Mouse (Mus musculus) gastrocnemius, adult 2 months (tissue): Measurements from ENCODE around the gene Pam. TPM values are rescaled to one million over a fixed set of nuclear protein-coding genes. Genes with fewer than 3 reads are reported as not detected.
A peak's percentile ranks its signal among the peaks of the same experiment; 100 is the strongest.

Source experiments
- DNase-seq: peaks from one replicate; pipeline ENCODE4 v3.0.0; 2022
- H3K27ac ChIP-seq: fragments of 200-600 bp; 2 replicates; pipeline ENCODE4 v1.8.1; 2022; ENCODE audit warnings: mild to moderate bottlenecking
- H3K4me3 ChIP-seq: fragments of 200-600 bp; 2 replicates; pipeline ENCODE4 v1.8.1; 2022; ENCODE audit warnings: mild to moderate bottlenecking, moderate library complexity
- CTCF ChIP-seq: fragments of 200-600 bp; IDR thresholded peaks from 2 replicates; pipeline ENCODE4 v1.8.1; 2022; ENCODE audit warnings: antibody characterized with exemption, mild to moderate bottlenecking, moderate library complexity
- intact Hi-C: fragments of 180-260 bp; cut with DNase I; formaldehyde crosslinking; loops from one replicate; pipeline ENCODE4 v1.15.1; 2025
- total RNA-seq, 2 experiments: library from RNA; stranded (reverse); gene quantifications; 2 replicates each; pipeline ENCODE4 v1.2.3; 2021

Pam gene
- total RNA-seq, 2 experiments from 2014 or later: 27.6 to 39.9 TPM

DNA sequence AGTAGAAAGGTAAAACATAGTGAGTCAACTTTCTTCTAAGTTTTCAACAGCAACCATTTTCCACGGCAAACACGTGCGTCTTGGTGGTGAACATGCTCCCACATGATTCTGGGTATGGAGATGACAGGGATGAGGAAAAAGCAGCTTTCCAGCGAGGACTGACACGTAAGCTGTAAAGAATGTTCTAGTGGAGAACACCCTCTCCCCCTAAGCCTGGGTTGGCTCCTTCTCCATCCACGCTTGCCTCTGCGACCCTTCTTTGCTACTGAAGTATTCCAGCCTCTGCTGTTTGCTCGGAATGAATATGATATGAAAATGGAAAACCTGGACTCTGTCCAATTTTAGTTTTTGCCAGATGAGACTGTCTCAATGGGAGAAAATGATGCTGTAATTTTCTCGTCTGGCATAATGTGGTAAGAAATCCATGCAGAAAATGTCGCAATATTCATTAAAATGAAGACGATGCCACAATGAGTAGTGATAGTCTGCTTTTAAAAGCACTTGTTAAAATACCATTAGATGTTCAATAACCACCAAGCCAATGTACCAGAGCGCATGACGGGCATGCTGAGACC lies 243.8 kb downstream of the Pam start:
- no peak overlapping the region for H3K27ac ChIP-seq
- intact Hi-C loops: no loop called here
- no peak for DNase-seq
- TF ChIP-seq CTCF: no peak
- H3K4me3 ChIP-seq: no peak overlapping the region

DNA sequence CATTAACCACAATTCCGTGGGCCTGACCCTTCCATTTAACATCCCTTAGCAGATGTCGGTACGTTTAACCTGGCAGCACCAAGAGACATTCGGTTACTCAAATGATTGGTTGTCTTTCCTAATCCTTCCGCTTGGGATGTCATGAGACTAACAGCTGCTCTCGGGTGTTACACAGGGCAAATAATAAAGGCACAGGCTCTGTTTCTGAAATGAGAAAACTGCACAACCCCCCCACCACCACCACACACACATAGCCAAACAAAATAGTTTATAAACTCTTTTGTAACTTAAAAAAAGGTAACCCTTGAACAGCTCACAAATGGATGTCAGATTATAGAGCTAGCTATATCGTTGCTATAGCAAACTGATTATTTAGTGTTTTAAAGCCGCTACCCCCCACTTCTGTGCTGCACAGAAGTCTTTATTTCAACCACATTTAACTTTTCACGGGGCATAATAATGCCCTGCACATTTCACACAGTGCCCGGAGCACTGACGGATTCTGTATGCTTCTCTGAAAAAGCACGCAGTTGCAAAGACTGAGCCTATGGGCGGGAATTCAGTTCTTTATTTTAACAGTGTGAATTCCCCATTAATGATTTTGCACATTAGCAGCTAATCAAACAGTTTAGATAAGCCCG lies 246.7 kb downstream of the Pam start:
- no peak for DNase-seq
- Histone ChIP-seq H3K27ac (no peak overlapping the region), H3K4me3 (no peak overlapping the region)
- intact Hi-C loops: no loop called here
- TF ChIP-seq CTCF: no peak

DNA sequence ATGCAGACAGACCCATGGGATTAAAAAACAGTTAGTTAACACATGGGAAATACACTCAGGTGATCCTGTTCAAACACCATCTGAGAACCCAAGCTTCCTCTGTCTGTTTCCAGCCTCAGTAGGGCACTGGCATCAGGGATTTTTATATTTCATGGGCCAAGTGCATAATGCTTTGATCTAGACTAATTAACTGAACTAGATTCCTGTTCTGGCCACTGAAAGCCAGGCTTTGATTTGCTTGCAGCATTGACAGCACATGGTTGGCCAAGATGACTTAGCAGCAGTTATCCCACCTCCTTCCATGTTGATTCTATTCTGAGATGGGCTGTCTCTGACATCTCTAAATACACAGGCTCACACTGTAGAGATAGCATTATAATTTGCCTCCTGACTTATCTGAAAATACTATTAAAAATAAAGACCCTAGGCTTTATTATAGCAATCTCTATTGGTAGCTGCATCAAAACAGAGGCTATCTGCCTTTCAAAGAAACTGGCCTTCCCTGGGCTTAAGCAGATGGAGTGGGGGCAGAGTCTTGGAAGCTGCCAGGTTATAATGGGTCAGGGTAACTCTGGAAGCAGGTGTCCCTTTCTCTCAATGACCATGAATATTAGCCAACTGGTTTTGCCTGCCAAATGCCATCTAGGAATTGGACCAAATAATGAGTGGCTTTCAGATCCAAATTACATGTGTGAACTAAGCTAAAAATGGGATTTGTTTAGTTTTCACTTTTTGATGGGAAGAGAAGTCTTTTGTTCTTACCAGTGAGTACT lies 252.0 kb downstream of the Pam start:
- intact Hi-C loops: no loop called here
- no peak overlapping the region for H3K4me3 ChIP-seq
- TF ChIP-seq CTCF: no peak
- H3K27ac ChIP-seq: no peak overlapping the region
- DNase-seq: no peak

DNA sequence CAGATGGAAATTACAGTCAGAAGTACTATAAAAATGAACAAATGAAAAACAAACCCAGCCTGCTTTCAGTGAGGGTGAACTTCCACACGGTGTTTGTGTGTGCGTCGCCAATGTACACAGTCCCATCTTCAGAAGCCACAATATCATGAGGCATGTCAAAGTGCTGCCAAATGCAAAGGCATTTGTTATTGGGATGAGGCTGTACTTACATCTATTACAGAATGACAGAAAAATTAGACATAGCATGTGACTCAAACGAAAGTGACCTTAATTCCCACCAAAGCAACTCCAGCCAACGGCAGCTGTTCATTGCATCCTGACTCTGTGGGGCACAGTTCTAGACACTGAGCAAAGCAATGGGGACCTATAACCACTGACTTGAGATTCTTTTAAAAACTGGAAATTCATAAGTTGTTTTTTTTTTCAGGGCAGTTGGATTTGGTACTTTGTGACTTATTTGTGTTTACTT lies 261.1 kb downstream of the Pam start:
- intact Hi-C loops: no loop called here
- H3K4me3 ChIP-seq: no peak overlapping the region
- no peak for TF ChIP-seq CTCF
- H3K27ac ChIP-seq: peak overlapping the region; percentile 61
- DNase-seq: peak; percentile 19

DNA sequence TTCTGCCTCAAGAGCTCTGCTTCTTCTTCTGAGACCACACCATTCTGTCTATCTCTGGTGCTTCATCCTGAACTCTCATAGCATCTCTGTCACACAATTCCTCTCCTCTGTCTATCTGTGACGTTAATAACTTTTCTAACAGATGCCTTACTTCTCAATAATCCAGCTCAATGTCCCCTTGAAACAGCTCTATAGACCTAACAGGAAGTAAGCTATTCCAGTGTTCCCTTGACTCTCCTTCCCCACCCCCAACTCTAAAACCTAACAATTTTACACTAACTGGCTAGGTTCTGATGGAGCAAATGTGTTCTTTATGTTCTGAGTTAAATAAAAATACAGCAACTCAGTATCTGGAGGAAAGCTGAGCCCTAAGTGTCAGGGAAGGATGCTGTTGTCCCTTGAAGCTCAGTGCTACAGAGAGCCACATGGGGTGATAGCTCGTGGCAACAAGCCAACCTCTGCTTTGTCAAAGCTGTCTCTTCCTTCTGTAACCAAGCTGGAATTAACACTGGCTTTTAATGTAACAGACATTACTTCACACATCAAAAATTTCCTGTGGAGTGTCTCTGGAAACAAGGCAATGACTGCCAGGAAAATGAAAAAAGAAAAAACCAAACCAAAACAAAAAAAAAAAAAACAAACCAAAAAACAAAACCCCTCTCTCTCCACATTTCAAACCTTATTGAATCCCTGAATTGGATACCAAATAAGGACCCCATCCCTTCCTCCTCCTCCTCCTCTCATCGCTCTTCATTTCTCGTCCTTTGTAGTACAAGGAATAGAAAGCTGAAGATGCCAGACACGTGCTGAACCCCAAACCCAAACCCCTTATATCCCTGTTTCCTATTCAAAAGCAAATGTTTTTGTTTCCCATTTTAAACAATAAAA lies 261.7 kb downstream of the Pam start:
- no peak for TF ChIP-seq CTCF
- peak; percentile 38 for DNase-seq
- Histone ChIP-seq H3K4me3 (no peak overlapping the region), H3K27ac (peak overlapping the region; percentile 61)
- intact Hi-C loops: no loop called here

DNA sequence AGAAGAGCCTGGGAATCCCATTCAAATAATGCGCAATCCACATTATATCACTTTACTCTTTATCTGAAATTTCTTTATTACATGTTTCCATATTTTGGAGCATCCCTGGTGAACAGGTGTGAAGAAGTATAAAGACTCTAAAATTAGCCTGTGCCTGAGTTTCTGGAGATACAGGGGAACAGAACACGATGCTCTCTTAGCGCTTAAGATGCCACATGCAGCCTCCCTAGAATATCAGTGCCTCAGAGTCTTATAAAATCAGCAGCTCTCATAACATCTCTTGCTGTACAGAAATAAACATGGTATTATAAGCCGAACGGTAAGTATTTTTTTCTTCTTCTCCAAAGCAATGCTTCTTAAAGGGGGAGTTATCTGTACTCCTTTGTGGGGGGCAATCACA lies 267.4 kb downstream of the Pam start:
- intact Hi-C loops: no loop called here
- no peak for TF ChIP-seq CTCF
- H3K27ac ChIP-seq: no peak overlapping the region
- no peak overlapping the region for H3K4me3 ChIP-seq
- DNase-seq: no peak

DNA sequence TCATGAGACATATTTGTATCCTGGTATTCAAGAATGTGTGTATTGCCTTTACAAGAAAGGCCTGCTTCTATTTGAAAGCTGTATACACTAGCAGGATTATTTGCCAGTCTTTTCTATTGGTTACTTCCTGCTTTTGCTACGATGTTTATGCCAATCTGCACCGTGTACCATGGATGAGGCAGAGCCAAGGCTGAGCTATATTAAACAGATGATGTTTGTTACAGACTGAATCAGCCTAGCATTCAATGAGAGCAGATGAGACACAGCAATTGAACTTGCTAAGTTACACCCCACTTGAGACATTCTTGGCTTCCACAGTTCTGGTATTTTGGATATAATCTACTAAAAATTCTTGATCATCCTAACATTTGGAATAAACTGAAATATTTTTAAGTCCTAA lies 267.9 kb downstream of the Pam start:
- TF ChIP-seq CTCF: no peak
- Histone ChIP-seq H3K27ac (no peak overlapping the region), H3K4me3 (no peak overlapping the region)
- intact Hi-C loops: no loop called here
- no peak for DNase-seq

DNA sequence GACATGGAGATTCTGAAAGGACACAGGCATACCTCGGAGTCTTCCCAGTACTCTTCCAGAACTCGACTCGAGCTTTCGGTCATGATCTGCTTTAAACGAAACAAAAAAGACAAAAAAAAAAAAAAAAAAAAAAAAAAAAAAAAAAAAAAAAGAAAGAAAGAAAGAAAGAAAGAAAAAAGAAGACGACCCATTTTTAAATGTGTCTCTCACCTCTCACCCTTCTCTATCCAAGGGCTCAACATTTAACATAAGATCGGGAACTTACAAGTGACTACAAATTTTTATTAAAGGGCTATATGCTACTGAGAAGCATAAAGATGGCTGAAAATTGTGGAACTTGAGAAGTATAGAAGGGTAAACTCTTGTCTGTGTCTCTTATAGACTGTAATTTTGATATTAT lies 272.5 kb downstream of the Pam start:
- no peak for DNase-seq
- intact Hi-C loops: no loop called here
- Histone ChIP-seq H3K27ac (no peak overlapping the region), H3K4me3 (no peak overlapping the region)
- TF ChIP-seq CTCF: no peak

DNA sequence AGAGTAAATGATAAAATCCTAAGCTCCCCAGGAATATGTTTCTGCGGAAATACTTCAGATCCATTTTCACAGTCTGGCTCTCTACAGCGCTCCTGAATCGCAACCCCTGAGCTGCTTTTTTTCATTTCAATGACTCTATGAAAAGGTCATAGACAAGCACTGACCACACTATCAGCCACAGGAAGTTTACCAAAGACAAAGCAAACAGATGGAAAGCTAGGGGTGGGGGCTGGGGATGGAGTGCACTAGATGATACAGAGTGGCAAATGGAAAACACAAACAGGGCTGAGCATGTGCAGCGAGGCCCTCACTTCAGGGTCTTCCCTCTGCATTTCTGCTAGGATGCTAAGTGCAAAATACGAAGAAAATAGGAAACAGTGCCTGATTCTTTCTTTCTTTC lies 273.2 kb downstream of the Pam start:
- no peak for TF ChIP-seq CTCF
- intact Hi-C loops: no loop called here
- no peak for DNase-seq
- Histone ChIP-seq H3K4me3 (no peak overlapping the region), H3K27ac (no peak overlapping the region)

DNA sequence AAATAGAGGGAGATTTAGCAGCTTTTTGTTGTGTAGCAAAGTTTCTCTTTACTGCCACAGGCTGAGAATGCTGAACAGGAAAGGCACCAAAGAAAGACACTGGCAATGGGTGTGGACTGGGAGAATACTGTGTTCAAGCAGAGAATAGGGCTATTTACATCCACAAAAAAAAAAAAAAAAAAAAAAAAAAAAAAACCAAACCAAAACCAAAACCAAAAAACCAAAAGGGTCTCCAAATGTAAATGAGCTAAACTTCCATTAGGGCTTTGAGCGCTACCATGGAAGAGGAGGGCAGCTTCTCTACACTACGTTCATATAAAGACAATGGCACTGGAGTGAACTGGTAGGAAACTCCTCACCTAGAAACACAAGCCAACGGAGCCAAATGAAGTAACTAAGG lies 274.2 kb downstream of the Pam start:
- Histone ChIP-seq H3K4me3 (no peak overlapping the region), H3K27ac (no peak overlapping the region)
- TF ChIP-seq CTCF: no peak
- intact Hi-C loops: no loop called here
- no peak for DNase-seq

DNA sequence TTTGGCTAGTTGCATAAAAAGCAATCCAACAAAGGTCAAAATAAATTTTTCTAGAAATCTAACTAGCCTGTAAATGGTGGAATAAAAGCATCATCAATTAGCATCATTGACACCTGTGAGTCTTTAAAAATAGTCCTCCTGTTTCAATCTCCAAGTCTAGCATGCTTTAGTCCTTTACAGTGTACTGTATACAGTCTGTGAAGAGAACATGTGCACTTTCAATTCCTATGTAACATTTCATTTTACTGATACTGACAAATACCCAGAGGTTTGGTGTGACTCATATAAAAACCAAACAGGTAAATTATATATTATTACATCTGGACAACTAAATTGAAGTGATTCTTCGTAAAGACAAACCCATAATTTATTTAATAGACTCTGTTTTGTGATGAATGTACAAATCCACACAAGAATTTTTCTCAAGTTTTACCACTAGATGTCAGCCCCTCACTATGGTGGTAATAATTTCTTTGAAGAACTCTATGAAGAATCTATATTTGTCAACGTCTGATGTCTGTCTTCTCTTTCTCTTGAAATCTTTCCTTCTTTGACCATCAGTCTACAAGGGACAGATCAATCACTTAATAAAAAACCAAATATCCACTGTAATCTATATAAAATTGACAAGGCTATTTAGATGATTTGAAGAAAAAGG lies 286.1 kb downstream of the Pam start:
- H3K27ac ChIP-seq: no peak overlapping the region
- TF ChIP-seq CTCF: peak; percentile 80
- no peak overlapping the region for H3K4me3 ChIP-seq
- DNase-seq: no peak
- intact Hi-C loops: loop anchor here (2.0 kb wide), 2 partner anchors 369 to 541 kb away; no protein-coding TSS in a partner anchor

DNA sequence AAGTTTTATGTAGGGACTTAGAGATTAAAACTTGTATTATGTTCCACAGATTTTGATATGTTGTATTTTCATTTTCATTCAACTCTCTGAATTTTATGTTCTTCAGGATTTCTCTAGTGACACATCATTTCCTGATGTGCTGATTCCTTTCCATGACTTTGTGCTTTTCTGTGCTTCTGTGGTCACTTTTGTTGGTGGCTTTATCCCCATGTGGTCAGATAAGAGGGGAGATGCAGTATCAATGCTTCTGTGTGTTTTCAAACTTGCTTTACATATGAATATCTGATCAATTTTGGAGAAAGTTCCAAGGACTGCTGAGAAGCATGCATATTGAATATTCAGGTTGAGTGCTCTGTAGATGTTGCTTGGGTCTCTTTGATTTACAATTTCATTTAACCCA lies 290.9 kb downstream of the Pam start:
- intact Hi-C loops: no loop called here
- no peak overlapping the region for H3K27ac ChIP-seq
- no peak for DNase-seq
- no peak overlapping the region for H3K4me3 ChIP-seq
- TF ChIP-seq CTCF: no peak
